Mouse (Mus musculus) neural tube, embryonic 15.5 days (tissue): ENCODE results near the gene Smad6. TPM values are rescaled to one million over a fixed set of nuclear protein-coding genes. Genes with fewer than 3 reads are reported as not detected.

ENCODE experiments used
- ATAC-seq: fragments of 200-750 bp; cut with Nextera tagmentation; 2 replicates; pipeline ENCODE4 v1.8.0; 2017; ENCODE audit warnings: mild to moderate bottlenecking, moderate TSS enrichment, moderate library complexity; ENCODE audit not compliant: low FRiP score
- H3K27ac ChIP-seq: fragments of 300-500 bp; sonication (generic); replicated peaks from 2 replicates; pipeline ENCODE4 v1.5.1; 2015; ENCODE audit warnings: mild to moderate bottlenecking, inconsistent platforms
- H3K27me3 ChIP-seq: fragments of 300-500 bp; sonication (generic); replicated peaks from 2 replicates; pipeline ENCODE4 v1.6.1; 2015; ENCODE audit warnings: inconsistent platforms
- H3K36me3 ChIP-seq: fragments of 300-500 bp; sonication (generic); 2 replicates; pipeline ENCODE4 v1.6.1; 2015; ENCODE audit warnings: inconsistent platforms
- H3K4me1 ChIP-seq: fragments of 300-500 bp; sonication (generic); 2 replicates; pipeline ENCODE4 v1.6.1; 2015; ENCODE audit warnings: inconsistent platforms
- H3K4me2 ChIP-seq: fragments of 300-500 bp; sonication (generic); 2 replicates; pipeline ENCODE4 v1.6.1; 2015; ENCODE audit warnings: inconsistent platforms, mild to moderate bottlenecking, moderate library complexity
- H3K4me3 ChIP-seq: fragments of 300-500 bp; sonication (generic); replicated peaks from 2 replicates; pipeline ENCODE4 v1.5.1; 2015; ENCODE audit warnings: mild to moderate bottlenecking, inconsistent platforms
- H3K9ac ChIP-seq: fragments of 300-500 bp; sonication (generic); replicated peaks from 2 replicates; pipeline ENCODE4 v1.6.1; 2015; ENCODE audit warnings: mild to moderate bottlenecking, inconsistent platforms
- H3K9me3 ChIP-seq: fragments of 300-500 bp; sonication (generic); replicated peaks from 2 replicates; pipeline ENCODE4 v1.6.1; 2016; ENCODE audit warnings: inconsistent platforms
- WGBS: fragments of 180-500 bp; shearing (Covaris S2); methylation state at CpG from one replicate; pipeline ENCODE4 v1.1.7; 2015; ENCODE audit warnings: mixed read lengths; 5-methylcytosine and 5-hydroxymethylcytosine counted together
- polyA plus RNA-seq: library from polyadenylated mRNA; unstranded; fragments of >200 nt; fragmentation: Nextera tagmentation; extraction: Ambion mirVana; gene quantifications from 2 replicates; pipeline ENCODE4 v1.2.1, GENCODE M21; 2015

Smad6 gene
- polyA plus RNA-seq, 1 experiment from 2014 or later = 1.8 TPM

DNA sequence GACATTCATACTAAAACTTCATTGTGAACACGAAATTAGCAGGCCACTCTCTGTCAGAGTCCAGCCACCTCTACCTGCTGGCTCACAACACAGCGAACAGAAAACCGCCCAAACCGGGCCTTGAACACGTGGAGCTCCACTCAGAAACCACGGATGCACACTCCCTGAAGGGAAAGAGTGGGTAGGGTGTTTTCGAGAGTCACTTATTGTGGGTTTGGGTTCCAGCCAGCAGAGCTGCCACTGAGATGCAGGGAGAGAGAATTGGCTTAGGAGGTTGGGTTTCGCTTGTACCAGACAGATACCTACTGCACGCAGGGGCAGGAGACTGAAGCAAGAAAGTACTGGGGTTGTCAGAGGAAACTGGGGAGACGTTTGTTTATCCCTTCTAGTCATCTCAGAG, 52.4 kb downstream of the Smad6 start:
- peaks cover 52% of the 10 kb centered on the region for H3K4me1 ChIP-seq
- H3K9ac ChIP-seq = 0 out of 2 replicates have a peak overlapping the region, but pooled peaks have one; percentile 1
- H3K4me2 ChIP-seq = no peak overlapping the region
- WGBS = 83% methylated on average over 10 of the region's 10 CpGs
- H3K27ac ChIP-seq = no peak overlapping the region
- no peaks in the 10 kb centered on the region for H3K9me3 ChIP-seq
- no peaks in the 10 kb centered on the region for H3K27me3 ChIP-seq
- no peak overlapping the region for H3K4me3 ChIP-seq
- no peaks in the 10 kb centered on the region for H3K36me3 ChIP-seq
- ATAC-seq = no peak

DNA sequence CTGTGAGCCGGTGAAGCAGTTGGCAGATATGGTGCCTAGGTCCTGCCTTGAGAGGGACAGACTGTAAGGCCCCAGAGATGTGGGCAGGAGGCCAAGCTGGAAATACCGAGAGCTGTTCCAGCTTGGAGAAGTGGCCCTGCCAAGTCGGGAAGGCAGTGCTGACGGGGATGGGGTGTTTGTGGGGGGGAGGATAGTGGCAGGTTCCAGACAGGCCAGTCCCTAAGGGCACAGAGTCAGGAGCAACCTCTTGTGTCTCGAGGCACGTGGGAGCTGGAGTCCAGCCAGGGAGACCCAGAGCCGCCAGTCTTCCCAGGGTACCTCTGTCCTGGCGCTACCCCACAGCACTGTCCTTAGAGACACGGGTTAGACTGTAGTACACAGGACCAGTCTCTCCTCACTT, 53.3 kb downstream of the Smad6 start:
- WGBS = 53% methylated on average over 9 of the region's 9 CpGs
- Histone ChIP-seq H3K4me2 (no peak overlapping the region), H3K4me3 (no peak overlapping the region), H3K9me3 (no peaks in the 10 kb centered on the region), H3K36me3 (no peaks in the 10 kb centered on the region), H3K9ac (no peak overlapping the region), H3K27ac (peak overlapping the region; percentile 71; the same call in 1 of the 2 replicates), H3K4me1 (peaks cover 49% of the 10 kb centered on the region), H3K27me3 (no peaks in the 10 kb centered on the region)
- peak; percentile 72 for ATAC-seq

DNA sequence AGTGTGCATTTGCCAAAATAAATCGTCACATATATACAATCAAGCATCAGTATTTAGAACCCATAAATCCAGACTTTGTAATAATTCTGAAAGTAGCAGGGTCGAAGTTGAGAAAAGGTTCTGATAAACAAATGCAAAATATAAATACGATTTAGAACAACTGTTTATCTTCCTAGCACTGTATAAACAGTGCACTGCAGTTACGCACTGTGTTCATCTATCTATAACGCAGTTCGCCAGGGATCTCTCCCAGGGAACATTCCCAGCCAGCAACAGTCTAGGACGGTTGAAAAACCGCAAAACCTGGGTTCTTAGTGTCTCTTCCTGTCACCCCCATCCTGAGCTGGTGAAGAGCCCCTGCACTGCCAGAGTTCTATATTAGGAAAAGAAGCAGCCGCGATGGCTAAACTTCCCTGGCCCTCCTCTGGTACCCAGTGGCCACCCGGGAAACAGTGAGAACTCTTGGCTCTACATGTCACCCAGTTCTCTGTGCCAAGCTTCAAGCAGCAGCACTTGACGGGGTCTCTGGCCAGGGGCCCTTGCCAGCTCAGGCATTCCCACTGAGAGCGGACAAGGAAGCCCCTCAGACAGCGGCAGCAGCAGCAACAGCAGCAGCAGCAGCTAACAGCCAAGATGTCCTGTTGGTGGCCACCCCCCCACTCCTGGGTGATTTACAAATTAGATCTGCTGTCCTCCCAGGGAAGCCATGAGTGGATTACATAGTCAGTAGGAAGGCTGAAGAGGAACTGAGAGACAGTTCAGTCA, 54.3 kb downstream of the Smad6 start:
- ATAC-seq = no peak

DNA sequence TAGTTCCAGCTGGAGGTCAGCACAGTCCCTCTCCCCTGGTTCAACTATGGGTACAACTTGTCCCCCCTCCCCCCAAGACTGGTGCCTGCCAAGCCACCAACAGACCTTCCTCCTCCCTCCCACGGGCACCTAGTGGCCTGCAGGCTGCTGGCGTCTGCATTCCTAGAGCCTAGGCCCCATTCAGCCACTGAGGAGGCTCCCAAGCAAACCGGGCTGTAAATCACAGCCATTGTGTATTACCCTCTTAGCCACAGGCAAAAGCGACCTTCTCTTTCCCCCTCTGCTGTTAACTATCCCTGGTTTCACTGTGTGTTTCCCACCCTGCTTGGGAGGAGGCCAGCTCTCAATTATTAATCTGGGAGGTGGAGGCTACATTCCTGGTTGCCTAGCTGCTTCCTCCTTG, 56.3 kb downstream of the Smad6 start:
- Histone ChIP-seq H3K27ac (no peak overlapping the region), H3K4me2 (no peak overlapping the region), H3K27me3 (no peaks in the 10 kb centered on the region), H3K4me1 (peaks cover 65% of the 10 kb centered on the region), H3K9me3 (no peaks in the 10 kb centered on the region), H3K9ac (no peak overlapping the region), H3K36me3 (no peaks in the 10 kb centered on the region), H3K4me3 (no peak overlapping the region)
- ATAC-seq = peak; percentile 21; the same call in 1 of the 2 replicates
- 6% methylated on average over 4 of the region's 4 CpGs for WGBS

More for the DNA sequence above, 54.3 kb downstream of the Smad6 start:
- Histone ChIP-seq H3K36me3 (no peaks in the 10 kb centered on the region), H3K9me3 (no peaks in the 10 kb centered on the region), H3K27me3 (no peaks in the 10 kb centered on the region), H3K4me1 (peaks cover 59% of the 10 kb centered on the region), H3K9ac (no peak overlapping the region), H3K4me2 (no peak overlapping the region), H3K27ac (peak overlapping the region; percentile 71), H3K4me3 (no peak overlapping the region)
- WGBS = 66% methylated on average over 14 of the region's 14 CpGs

DNA sequence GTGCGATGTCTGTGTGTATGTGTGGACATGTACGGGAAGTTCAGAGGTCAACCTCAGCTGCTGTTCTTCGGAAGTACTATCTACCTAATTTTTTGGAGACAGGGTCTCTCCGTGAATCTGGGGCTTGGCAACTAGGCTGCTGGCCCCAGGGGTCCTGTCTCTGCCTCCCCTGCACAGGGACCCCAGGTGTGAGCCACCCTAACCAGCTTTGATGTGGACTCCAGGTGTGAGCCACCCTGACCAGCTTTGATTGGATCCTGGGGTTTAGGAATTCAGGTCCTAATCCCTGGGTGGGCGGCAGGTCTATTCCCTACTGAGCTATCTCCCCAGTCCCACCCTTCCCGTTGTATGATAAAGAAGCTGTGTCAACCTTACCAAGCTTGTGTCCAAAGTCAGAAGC, 60.0 kb downstream of the Smad6 start:
- Histone ChIP-seq H3K27me3 (0 out of 2 replicates have a peak, but pooled peaks cover 1% of the 10 kb centered on the region), H3K4me2 (no peak overlapping the region), H3K9me3 (no peaks in the 10 kb centered on the region), H3K36me3 (no peaks in the 10 kb centered on the region), H3K9ac (no peak overlapping the region), H3K4me3 (no peak overlapping the region), H3K4me1 (peaks cover 66% of the 10 kb centered on the region), H3K27ac (no peak overlapping the region)
- no peak for ATAC-seq
- 80% methylated on average over 6 of the region's 6 CpGs for WGBS

DNA sequence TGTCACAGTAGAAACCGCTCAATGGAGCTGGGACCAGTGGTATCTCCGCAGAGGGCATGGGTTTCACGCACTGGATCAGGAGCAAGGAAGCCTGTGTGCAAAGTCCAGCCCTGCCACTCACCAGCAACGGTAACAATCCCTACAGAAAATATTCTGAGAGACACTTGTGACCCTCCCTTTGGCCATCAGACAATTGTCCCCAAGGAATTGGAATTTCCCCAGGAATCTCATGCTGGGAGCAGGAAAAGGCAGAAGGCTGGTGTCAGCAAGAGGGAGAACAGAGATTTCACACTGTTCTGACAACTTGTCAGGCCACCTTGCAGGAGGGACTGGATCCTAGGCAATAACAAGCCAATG, 61.1 kb downstream of the Smad6 start:
- peaks cover 60% of the 10 kb centered on the region for H3K4me1 ChIP-seq
- H3K4me2 ChIP-seq = peak overlapping the region; percentile 30; the same call in 1 of the 2 replicates
- 0 out of 2 replicates have a peak, but pooled peaks cover 2% of the 10 kb centered on the region for H3K27me3 ChIP-seq
- H3K27ac ChIP-seq = peak overlapping the region; percentile 48
- H3K9me3 ChIP-seq = no peaks in the 10 kb centered on the region
- no peaks in the 10 kb centered on the region for H3K36me3 ChIP-seq
- no peak overlapping the region for H3K9ac ChIP-seq
- no peak overlapping the region for H3K4me3 ChIP-seq
- 18% methylated on average over 4 of the region's 4 CpGs for WGBS
- ATAC-seq = no peak

DNA sequence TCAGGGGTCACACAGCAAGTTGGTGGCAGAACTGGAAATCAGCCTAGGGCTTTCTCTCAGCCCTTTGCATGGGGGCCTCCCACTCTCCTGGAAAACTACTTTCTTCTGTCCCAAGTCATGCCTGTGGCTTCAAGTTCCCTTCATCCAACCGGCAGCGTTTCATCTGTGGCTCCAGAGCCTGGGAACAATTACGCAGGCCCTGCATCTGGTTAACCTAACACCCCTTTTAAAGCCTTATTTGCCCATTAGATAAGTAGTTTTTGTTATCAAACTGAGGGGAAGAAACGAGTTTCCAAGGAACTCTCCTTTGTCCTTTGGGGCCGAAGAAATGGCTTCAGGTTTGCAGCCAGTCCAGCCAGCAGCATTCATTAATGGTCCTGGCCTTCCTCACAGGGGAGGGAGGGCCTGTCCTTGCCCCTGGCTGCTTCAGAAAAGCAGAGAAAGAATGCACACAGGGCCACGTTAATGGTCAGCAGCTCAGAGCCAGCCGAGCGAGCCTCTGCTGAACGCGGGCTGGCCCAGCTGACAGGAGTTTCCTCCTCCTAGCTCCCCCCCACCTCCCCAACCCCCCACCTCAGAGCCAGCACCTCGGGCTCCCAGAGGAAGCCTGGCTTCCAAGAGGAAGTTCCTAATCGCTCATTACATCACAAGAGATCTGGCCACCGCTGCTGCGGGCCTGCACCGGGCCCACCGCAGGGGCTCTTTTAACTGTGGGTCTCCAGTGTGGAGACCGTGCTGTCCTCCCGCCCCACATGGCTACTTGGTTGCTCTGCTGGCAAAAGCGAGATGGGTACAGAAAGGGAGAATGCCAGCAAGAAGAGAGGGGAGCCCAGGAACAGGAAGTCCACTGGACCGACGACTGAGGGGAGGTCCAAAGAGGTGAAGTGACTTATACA, 61.7 kb downstream of the Smad6 start:
- Histone ChIP-seq H3K9me3 (no peaks in the 10 kb centered on the region), H3K36me3 (no peaks in the 10 kb centered on the region), H3K4me1 (peaks cover 53% of the 10 kb centered on the region), H3K4me3 (no peak overlapping the region), H3K4me2 (peak overlapping the region; percentile 30), H3K9ac (0 out of 2 replicates have a peak overlapping the region, but pooled peaks have one; percentile 26), H3K27me3 (0 out of 2 replicates have a peak, but pooled peaks cover 2% of the 10 kb centered on the region), H3K27ac (peak overlapping the region; percentile 48)
- 9% methylated on average over 21 of the region's 21 CpGs for WGBS
- ATAC-seq = 0 out of 2 replicates have a peak, but pooled peaks have one; percentile 16

DNA sequence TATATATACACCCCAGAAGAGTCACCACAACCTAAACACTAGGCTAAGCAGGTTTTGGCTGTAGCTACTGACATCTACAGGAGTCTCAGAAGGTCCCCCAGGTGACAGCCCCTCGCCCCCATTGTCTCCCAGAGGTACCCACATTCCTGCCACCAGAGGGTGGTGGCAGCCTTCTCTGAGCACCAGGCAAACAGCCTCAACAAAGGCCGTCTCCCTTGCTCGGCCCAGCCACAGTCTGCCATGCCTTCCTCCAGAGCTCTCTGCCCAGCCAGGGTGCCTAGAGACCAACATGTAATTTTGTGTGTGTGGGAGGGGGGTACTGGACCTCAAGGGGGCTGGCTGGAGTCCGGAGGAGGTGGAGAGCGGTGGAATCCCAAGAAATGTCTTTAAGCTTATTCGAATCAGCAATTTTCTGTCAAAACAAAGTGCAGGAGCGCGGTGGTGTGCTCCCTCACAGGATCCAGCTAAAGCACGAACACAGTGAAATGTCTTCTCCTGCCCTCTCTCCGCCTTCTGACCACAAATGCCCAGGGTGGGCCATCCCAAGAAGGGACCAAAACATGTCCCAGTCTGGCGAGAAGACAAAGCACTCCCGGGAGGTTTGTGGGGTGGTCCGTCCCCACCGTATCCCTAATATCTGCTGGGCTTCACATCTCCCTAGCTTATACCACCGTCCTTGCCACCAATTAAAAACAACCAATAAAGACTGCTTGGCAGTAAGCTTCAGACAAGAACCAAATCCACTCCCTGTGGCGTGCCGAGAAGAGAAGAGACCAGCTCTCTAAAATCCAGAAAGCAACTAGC, 62.5 kb downstream of the Smad6 start:
- H3K4me3 ChIP-seq = no peak overlapping the region
- H3K36me3 ChIP-seq = no peaks in the 10 kb centered on the region
- H3K9ac ChIP-seq = no peak overlapping the region
- no peak for ATAC-seq
- peaks cover 52% of the 10 kb centered on the region for H3K4me1 ChIP-seq
- 0 out of 2 replicates have a peak, but pooled peaks cover 2% of the 10 kb centered on the region for H3K27me3 ChIP-seq
- H3K4me2 ChIP-seq = 0 out of 2 replicates have a peak overlapping the region, but pooled peaks have one; percentile 13
- 34% methylated on average over 17 of the region's 17 CpGs for WGBS
- no peaks in the 10 kb centered on the region for H3K9me3 ChIP-seq
- peak overlapping the region; percentile 48 for H3K27ac ChIP-seq

DNA sequence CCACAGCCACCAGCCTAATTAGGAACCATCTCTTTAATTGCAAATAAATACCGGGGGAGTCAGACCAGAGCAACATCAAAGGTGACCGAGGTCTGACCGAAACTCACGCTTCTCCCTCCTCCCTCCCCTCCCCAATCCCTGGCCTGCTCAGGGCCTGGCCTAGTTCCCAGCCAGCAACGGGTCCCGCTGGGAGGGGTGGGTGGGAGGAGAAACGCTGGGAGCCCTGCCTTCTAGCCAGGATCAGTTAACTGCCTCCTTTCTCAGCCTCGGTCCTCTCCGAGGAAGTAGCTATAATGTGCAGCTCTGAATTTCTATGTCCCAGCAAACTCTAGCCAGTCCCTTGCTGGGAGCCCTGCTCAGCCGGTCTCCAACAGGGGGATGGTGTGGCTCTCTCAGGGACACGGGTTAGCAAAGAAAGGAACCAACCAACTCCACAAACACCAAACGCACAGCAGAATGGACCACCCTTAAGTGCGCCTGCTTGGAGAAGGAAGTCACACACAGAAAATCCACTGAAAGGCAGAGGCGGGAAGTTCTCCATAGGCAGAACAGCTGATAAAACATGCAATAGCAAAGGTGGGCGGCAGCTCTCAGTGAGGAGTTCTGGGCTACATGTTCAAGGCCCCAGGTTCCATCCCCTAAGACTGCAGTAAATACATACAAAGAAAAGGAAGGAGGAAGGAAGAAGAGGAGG, 63.4 kb downstream of the Smad6 start:
- peak overlapping the region; percentile 13; the same call in 1 of the 2 replicates for H3K4me2 ChIP-seq
- WGBS = 19% methylated on average over 15 of the region's 15 CpGs
- 0 out of 2 replicates have a peak, but pooled peaks have one; percentile 13 for ATAC-seq

DNA sequence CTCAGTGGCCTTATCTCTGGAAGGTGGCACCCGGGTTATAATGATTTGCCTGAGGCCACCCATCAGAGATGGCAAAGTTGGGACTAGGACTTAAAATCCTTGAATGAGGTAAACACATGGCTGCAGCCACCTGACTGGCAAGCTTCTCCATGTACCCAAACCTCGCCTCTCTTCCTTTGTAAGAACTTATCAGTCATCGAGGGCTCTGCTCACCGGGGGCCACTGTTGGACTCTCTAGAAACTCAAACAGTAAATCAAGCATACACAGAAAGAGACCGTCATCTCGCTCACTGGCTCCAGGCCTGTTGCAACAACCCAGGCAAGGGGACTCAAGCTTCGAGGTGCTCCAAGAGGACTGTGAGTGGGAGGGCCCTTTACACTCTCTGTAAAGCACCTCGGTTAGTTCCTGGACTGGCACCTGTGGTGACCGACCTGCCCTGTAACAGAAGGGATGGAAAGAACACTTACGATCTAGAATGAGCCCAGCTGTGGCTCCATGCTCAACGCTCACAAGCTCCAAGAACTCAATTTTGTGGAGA, 64.1 kb downstream of the Smad6 start:
- peaks cover 42% of the 10 kb centered on the region for H3K4me1 ChIP-seq
- no peak overlapping the region for H3K27ac ChIP-seq
- H3K9me3 ChIP-seq = no peaks in the 10 kb centered on the region
- H3K4me3 ChIP-seq = no peak overlapping the region
- H3K4me2 ChIP-seq = no peak overlapping the region
- H3K27me3 ChIP-seq = 0 out of 2 replicates have a peak, but pooled peaks cover 2% of the 10 kb centered on the region
- ATAC-seq = no peak
- H3K36me3 ChIP-seq = no peaks in the 10 kb centered on the region
- 54% methylated on average over 11 of the region's 11 CpGs for WGBS
- H3K9ac ChIP-seq = no peak overlapping the region

More for the DNA sequence above, 63.4 kb downstream of the Smad6 start:
- Histone ChIP-seq H3K9ac (no peak overlapping the region), H3K9me3 (no peaks in the 10 kb centered on the region), H3K27me3 (0 out of 2 replicates have a peak, but pooled peaks cover 2% of the 10 kb centered on the region), H3K4me1 (peaks cover 49% of the 10 kb centered on the region), H3K4me3 (no peak overlapping the region), H3K27ac (peak overlapping the region; percentile 48), H3K36me3 (no peaks in the 10 kb centered on the region)
